Mouse (Mus musculus): ENCODE results near the gene Tnks2.

DNA sequence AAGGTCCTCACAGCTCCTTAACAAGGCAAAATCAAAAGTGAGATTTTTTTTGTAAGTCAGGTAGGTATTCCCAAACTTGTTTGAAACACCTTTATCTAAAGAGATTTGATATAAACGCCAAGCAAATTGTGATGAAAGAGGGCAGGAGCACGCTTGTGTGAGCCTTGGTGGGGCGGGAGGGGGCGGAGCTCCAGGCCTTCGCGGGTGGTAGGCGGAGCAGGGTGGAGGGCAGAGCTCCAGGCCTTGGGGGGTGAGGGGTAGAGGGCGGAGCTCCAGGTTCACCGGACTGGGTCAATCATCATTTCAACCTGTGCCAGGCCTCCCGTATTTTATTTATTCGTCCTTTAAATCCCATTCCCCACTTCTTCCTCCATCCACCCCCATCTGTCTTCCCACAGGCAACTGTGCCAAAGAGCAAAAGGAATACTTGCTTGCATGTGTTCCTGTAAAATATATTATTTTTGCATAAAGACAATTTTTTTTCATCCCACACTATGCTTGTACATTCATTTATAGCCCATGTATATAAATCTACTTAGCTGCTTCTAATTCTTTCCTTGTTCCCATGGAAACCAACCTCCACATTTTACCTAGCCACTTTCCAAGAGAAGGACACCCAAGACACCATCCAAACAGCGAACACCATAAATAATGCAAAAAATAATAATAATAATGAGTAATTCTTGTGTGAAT is 24.4 kb upstream of the Tnks2 start:
- TF ChIP-seq CTCF (IDR thresholded peaks at IDR 0.05; ENCODE audit: low read depth, low read length) (no peak), TAL1 (conservative IDR thresholded peaks at IDR 0.05; ENCODE audit: low read depth, low read length) (no peak), GATA1 (IDR thresholded peaks at IDR 0.05; ENCODE audit: borderline replicate concordance, low read length) (no peak)

All from G1E (cell line).